Mouse (Mus musculus) forebrain, embryonic 12.5 days (tissue): Measurements from ENCODE around the gene Agap1. TPM values are rescaled to one million over a fixed set of nuclear protein-coding genes. Genes with fewer than 3 reads are reported as not detected.

Experiments used
- ATAC-seq: fragments of 200-750 bp; cut with Nextera tagmentation; 2 replicates; pipeline ENCODE4 v1.8.0; 2017; ENCODE audit warnings: moderate TSS enrichment; ENCODE audit not compliant: low FRiP score
- H3K27ac ChIP-seq: fragments of 300-500 bp; sonication (generic); 2 replicates; pipeline ENCODE4 v1.5.1; 2016; ENCODE audit warnings: mild to moderate bottlenecking
- H3K27me3 ChIP-seq: fragments of 300-500 bp; sonication (generic); 2 replicates; pipeline ENCODE4 v1.6.1; 2016; ENCODE audit warnings: mild to moderate bottlenecking
- H3K36me3 ChIP-seq: fragments of 300-500 bp; sonication (generic); replicated peaks from 2 replicates; pipeline ENCODE4 v1.6.1; 2016; ENCODE audit warnings: mild to moderate bottlenecking
- H3K4me1 ChIP-seq: fragments of 300-500 bp; sonication (generic); 2 replicates; pipeline ENCODE4 v1.6.1; 2016
- H3K4me2 ChIP-seq: fragments of 300-500 bp; sonication (generic); 2 replicates; pipeline ENCODE4 v1.6.1; 2016; ENCODE audit warnings: mild to moderate bottlenecking, moderate library complexity
- H3K4me3 ChIP-seq: fragments of 300-500 bp; sonication (generic); replicated peaks from 2 replicates; pipeline ENCODE4 v1.5.1; 2016; ENCODE audit warnings: mild to moderate bottlenecking
- H3K9ac ChIP-seq: fragments of 300-500 bp; sonication (generic); 2 replicates; pipeline ENCODE4 v1.6.1; 2016; ENCODE audit warnings: mild to moderate bottlenecking
- H3K9me3 ChIP-seq: fragments of 300-500 bp; sonication (generic); 2 replicates; pipeline ENCODE4 v1.6.1; 2016
- WGBS: fragments of 180-500 bp; shearing (Covaris S2); methylation state at CpG from one replicate; pipeline ENCODE4 v1.1.7; 2016; 5-methylcytosine and 5-hydroxymethylcytosine counted together
- polyA plus RNA-seq: library from polyadenylated mRNA; unstranded; fragments of >200 nt; fragmentation: Nextera tagmentation; extraction: Ambion mirVana; gene quantifications from 2 replicates; pipeline ENCODE4 v1.2.1, GENCODE M21; 2016

Agap1 gene
- polyA plus RNA-seq, 1 experiment from 2014 or later: 49.9 TPM

- peaks cover 83% of the 10 kb centered on the region for H3K27me3 ChIP-seq
- no peaks in the 10 kb centered on the region for H3K9me3 ChIP-seq
- peak; percentile 93 for ATAC-seq
- peaks cover 34% of the 10 kb centered on the region for H3K4me1 ChIP-seq
- peak overlapping the region; percentile 70 for H3K27ac ChIP-seq
- H3K36me3 ChIP-seq: no peaks in the 10 kb centered on the region
- H3K9ac ChIP-seq: no peak overlapping the region
- no peak overlapping the region for H3K4me3 ChIP-seq
- peak overlapping the region; percentile 41 for H3K4me2 ChIP-seq
- 1% methylated on average over 21 of the region's 21 CpGs for WGBS
These were observed 296.3 kb downstream of the Agap1 start for GRCm38 (mm10) chr1:89750921-89751320.

- ATAC-seq: peak; percentile 44; the same call in 1 of the 2 replicates
- H3K36me3 ChIP-seq: no peaks in the 10 kb centered on the region
- H3K27me3 ChIP-seq: peaks cover 83% of the 10 kb centered on the region
- no peak overlapping the region for H3K9ac ChIP-seq
- 17% methylated on average over 11 of the region's 11 CpGs for WGBS
- no peaks in the 10 kb centered on the region for H3K9me3 ChIP-seq
- H3K4me1 ChIP-seq: peaks cover 38% of the 10 kb centered on the region
- peak overlapping the region; percentile 41 for H3K4me2 ChIP-seq
- H3K27ac ChIP-seq: peak overlapping the region; percentile 70
- H3K4me3 ChIP-seq: no peak overlapping the region
These were observed 296.7 kb downstream of the Agap1 start for GRCm38 (mm10) chr1:89751344-89751743.

- H3K9me3 ChIP-seq: no peaks in the 10 kb centered on the region
- no peak for ATAC-seq
- no peak overlapping the region for H3K9ac ChIP-seq
- 94% methylated on average over 3 of the region's 3 CpGs for WGBS
- H3K4me1 ChIP-seq: peaks cover 49% of the 10 kb centered on the region
- peaks cover 87% of the 10 kb centered on the region for H3K27me3 ChIP-seq
- no peak overlapping the region for H3K4me3 ChIP-seq
- H3K36me3 ChIP-seq: no peaks in the 10 kb centered on the region
- no peak overlapping the region for H3K27ac ChIP-seq
- H3K4me2 ChIP-seq: no peak overlapping the region
These were observed 298.1 kb downstream of the Agap1 start for GRCm38 (mm10) chr1:89752659-89753058.

- no peak for ATAC-seq
- H3K9ac ChIP-seq: no peak overlapping the region
- H3K36me3 ChIP-seq: no peaks in the 10 kb centered on the region
- H3K4me3 ChIP-seq: no peak overlapping the region
- H3K4me2 ChIP-seq: no peak overlapping the region
- H3K9me3 ChIP-seq: no peaks in the 10 kb centered on the region
- H3K27me3 ChIP-seq: peaks cover 76% of the 10 kb centered on the region
- WGBS: 57% methylated on average over 12 of the region's 12 CpGs
- peaks cover 41% of the 10 kb centered on the region for H3K4me1 ChIP-seq
- H3K27ac ChIP-seq: no peak overlapping the region
These were observed 300.8 kb downstream of the Agap1 start for GRCm38 (mm10) chr1:89755358-89755757.

- ATAC-seq: no peak
- H3K4me2 ChIP-seq: no peak overlapping the region
These were observed 301.8 kb downstream of the Agap1 start for GRCm38 (mm10) chr1:89756387-89756786.

GRCm38 (mm10) chr1:89757545-89757944 is 302.9 kb downstream of the Agap1 start:
- peaks cover 27% of the 10 kb centered on the region for H3K4me1 ChIP-seq
- 63% methylated on average over 3 of the region's 3 CpGs for WGBS
- no peak overlapping the region for H3K27ac ChIP-seq
- H3K36me3 ChIP-seq: peaks cover under 1% of the 10 kb centered on the region; the same call in 1 of the 2 replicates
- no peak overlapping the region for H3K9ac ChIP-seq
- peaks cover 85% of the 10 kb centered on the region for H3K27me3 ChIP-seq
- no peak overlapping the region for H3K4me3 ChIP-seq
- H3K9me3 ChIP-seq: no peaks in the 10 kb centered on the region
- H3K4me2 ChIP-seq: no peak overlapping the region
- no peak for ATAC-seq

More at GRCm38 (mm10) chr1:89756387-89756786, 301.8 kb downstream of the Agap1 start:
- Histone ChIP-seq H3K9ac (no peak overlapping the region), H3K4me1 (peaks cover 32% of the 10 kb centered on the region), H3K9me3 (no peaks in the 10 kb centered on the region), H3K4me3 (no peak overlapping the region), H3K27ac (no peak overlapping the region), H3K36me3 (no peaks in the 10 kb centered on the region), H3K27me3 (peaks cover 83% of the 10 kb centered on the region)
- 17% methylated on average over 8 of the region's 8 CpGs for WGBS

GRCm38 (mm10) chr1:89763912-89764311 is 309.3 kb downstream of the Agap1 start:
- H3K4me3 ChIP-seq: no peak overlapping the region
- H3K27me3 ChIP-seq: peaks cover 68% of the 10 kb centered on the region
- peak; percentile 36; the same call in 1 of the 2 replicates for ATAC-seq
- no peak overlapping the region for H3K27ac ChIP-seq
- no peaks in the 10 kb centered on the region for H3K9me3 ChIP-seq
- WGBS: 25% methylated on average over 3 of the region's 3 CpGs
- no peak overlapping the region for H3K4me2 ChIP-seq
- peaks cover 33% of the 10 kb centered on the region for H3K4me1 ChIP-seq
- H3K36me3 ChIP-seq: peaks cover 4% of the 10 kb centered on the region; the same call in 1 of the 2 replicates
- H3K9ac ChIP-seq: no peak overlapping the region

- Histone ChIP-seq H3K4me3 (no peak overlapping the region), H3K4me1 (peaks cover 41% of the 10 kb centered on the region), H3K36me3 (peaks cover 6% of the 10 kb centered on the region; the same call in 1 of the 2 replicates), H3K9me3 (no peaks in the 10 kb centered on the region), H3K27ac (no peak overlapping the region), H3K9ac (no peak overlapping the region), H3K27me3 (peaks cover 57% of the 10 kb centered on the region), H3K4me2 (no peak overlapping the region)
- WGBS: 61% methylated on average over 8 of the region's 8 CpGs
- ATAC-seq: no peak
These were observed 312.3 kb downstream of the Agap1 start for GRCm38 (mm10) chr1:89766891-89767290.

GRCm38 (mm10) chr1:89769641-89770040 is 315.0 kb downstream of the Agap1 start:
- H3K27ac ChIP-seq: no peak overlapping the region
- 0 out of 2 replicates have a peak, but pooled peaks cover 2% of the 10 kb centered on the region for H3K36me3 ChIP-seq
- ATAC-seq: peak; percentile 49; the same call in 1 of the 2 replicates
- H3K27me3 ChIP-seq: peaks cover 30% of the 10 kb centered on the region
- H3K4me2 ChIP-seq: no peak overlapping the region
- WGBS: 78% methylated on average over 4 of the region's 4 CpGs
- no peak overlapping the region for H3K4me3 ChIP-seq
- H3K4me1 ChIP-seq: peaks cover 27% of the 10 kb centered on the region
- no peak overlapping the region for H3K9ac ChIP-seq
- H3K9me3 ChIP-seq: no peaks in the 10 kb centered on the region

- Histone ChIP-seq H3K27me3 (peaks cover 23% of the 10 kb centered on the region), H3K9me3 (no peaks in the 10 kb centered on the region), H3K9ac (no peak overlapping the region), H3K4me1 (peaks cover 27% of the 10 kb centered on the region), H3K36me3 (0 out of 2 replicates have a peak, but pooled peaks cover 2% of the 10 kb centered on the region), H3K27ac (no peak overlapping the region), H3K4me2 (no peak overlapping the region), H3K4me3 (no peak overlapping the region)
- ATAC-seq: no peak
- WGBS: 74% methylated on average over 1 of the region's 1 CpGs
These were observed 315.7 kb downstream of the Agap1 start for GRCm38 (mm10) chr1:89770298-89770697.

- H3K36me3 ChIP-seq: no peaks in the 10 kb centered on the region
- 53% methylated on average over 4 of the region's 4 CpGs for WGBS
- H3K4me1 ChIP-seq: no peaks in the 10 kb centered on the region; the same call in none of the 2 replicates
- no peak overlapping the region for H3K4me3 ChIP-seq
- H3K9ac ChIP-seq: no peak overlapping the region
- H3K9me3 ChIP-seq: no peaks in the 10 kb centered on the region
- H3K27me3 ChIP-seq: peaks cover 4% of the 10 kb centered on the region
- no peak for ATAC-seq
- H3K4me2 ChIP-seq: no peak overlapping the region
- H3K27ac ChIP-seq: no peak overlapping the region
These were observed 321.1 kb downstream of the Agap1 start for GRCm38 (mm10) chr1:89775750-89776149.

GRCm38 (mm10) chr1:89780675-89781074 is 326.1 kb downstream of the Agap1 start:
- Histone ChIP-seq H3K9ac (no peak overlapping the region), H3K4me2 (no peak overlapping the region), H3K9me3 (no peaks in the 10 kb centered on the region), H3K4me1 (peaks cover 33% of the 10 kb centered on the region), H3K27ac (no peak overlapping the region), H3K4me3 (no peak overlapping the region), H3K27me3 (peaks cover 13% of the 10 kb centered on the region; the same call in 1 of the 2 replicates), H3K36me3 (no peaks in the 10 kb centered on the region)
- WGBS: 90% methylated on average over 2 of the region's 2 CpGs
- no peak for ATAC-seq

GRCm38 (mm10) chr1:89781861-89782260 is 327.3 kb downstream of the Agap1 start:
- H3K4me1 ChIP-seq: peaks cover 45% of the 10 kb centered on the region
- H3K36me3 ChIP-seq: no peaks in the 10 kb centered on the region
- no peak overlapping the region for H3K4me3 ChIP-seq
- no peak for ATAC-seq
- H3K27ac ChIP-seq: no peak overlapping the region
- peaks cover 18% of the 10 kb centered on the region; the same call in 1 of the 2 replicates for H3K27me3 ChIP-seq
- H3K9me3 ChIP-seq: no peaks in the 10 kb centered on the region
- no peak overlapping the region for H3K9ac ChIP-seq
- no peak overlapping the region for H3K4me2 ChIP-seq
- 62% methylated on average over 8 of the region's 8 CpGs for WGBS
